Mouse (Mus musculus): ENCODE data around the gene Llgl1. TPM values are rescaled to one million over a fixed set of nuclear protein-coding genes. Genes with fewer than 3 reads are reported as not detected.

The Llgl1 gene
- 11.2 and 11.8 TPM in 2 replicates for total RNA-seq (2014; fragmentation: Nextera tagmentation)
- total RNA-seq (2017) = 3.2 TPM in 2 replicates

DNA sequence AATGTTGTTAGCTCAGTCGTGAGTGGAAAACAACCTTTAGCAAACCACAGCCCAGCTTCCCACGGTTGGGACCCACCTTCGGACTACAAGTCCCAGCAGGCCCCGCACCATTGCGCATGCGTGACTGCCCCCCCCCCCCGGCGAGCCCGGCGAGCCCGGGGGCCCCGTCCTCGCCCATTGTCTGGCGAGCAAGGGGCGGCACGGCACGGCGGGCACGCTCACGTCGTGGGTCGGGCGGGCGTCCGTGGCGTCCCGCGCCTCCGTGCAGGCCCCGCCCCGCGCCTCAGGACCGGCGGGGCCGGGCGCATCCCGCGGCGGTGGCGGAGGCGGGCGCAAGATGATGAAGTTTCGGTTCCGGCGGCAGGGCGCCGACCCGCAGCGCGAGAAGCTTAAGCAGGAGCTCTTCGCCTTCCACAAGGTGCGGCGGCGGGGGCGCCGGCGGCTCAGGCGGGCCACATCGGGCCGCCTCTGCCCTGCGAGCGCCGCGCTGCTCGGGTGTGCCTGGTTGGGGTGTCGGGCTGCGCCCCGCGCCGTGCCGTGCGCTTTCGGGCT lies at the start of gene Llgl1:
Llgl1 (plus strand) TSS at position 200 of the 552 bp plus-strand sequence.
- peak; percentile 71 for ATAC-seq (replicated peaks; ENCODE audit: poor library complexity, severe bottlenecking)

DNA sequence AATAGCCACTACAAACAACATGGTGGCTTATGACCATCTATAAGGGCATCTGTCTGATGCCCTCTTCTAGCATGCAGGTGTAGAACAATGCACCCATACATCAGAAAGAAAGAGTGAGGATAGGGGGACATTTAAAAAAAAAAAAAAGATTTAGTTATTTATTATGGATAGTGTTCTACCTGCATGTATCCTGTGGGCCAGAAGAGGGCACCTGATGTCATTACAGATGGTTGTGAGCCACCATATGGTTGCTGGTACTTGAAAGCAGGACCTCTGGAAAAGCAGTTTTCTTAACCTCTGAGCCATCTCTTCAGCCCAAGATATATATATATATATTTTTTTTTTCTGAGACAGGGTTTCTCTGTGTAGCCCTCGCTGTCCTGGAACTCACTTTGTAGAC lies 3.4 kb upstream of the Llgl1 start:
- no peak for ATAC-seq (replicated peaks; ENCODE audit: poor library complexity, severe bottlenecking)

DNA sequence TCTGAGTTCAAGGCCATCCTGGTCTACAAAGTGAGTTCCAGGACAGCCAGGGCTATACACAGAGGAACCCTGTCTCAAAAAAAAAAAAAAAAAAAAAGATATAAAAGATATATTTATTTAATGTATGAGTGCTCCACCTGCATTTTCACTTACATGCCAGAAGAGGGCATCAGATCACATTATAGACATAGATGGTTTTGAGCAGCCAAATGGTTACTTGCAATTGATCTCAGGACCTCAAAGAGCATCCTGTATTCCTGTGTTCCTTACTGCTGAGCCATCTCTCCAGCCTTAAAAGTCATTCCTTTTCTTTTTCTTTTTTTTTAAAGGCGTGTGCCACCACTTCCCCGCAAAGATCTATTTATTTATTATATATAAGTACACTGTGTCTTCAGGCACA lies 2.0 kb upstream of the Llgl1 start:
- ATAC-seq (replicated peaks; ENCODE audit: poor library complexity, severe bottlenecking) = no peak

DNA sequence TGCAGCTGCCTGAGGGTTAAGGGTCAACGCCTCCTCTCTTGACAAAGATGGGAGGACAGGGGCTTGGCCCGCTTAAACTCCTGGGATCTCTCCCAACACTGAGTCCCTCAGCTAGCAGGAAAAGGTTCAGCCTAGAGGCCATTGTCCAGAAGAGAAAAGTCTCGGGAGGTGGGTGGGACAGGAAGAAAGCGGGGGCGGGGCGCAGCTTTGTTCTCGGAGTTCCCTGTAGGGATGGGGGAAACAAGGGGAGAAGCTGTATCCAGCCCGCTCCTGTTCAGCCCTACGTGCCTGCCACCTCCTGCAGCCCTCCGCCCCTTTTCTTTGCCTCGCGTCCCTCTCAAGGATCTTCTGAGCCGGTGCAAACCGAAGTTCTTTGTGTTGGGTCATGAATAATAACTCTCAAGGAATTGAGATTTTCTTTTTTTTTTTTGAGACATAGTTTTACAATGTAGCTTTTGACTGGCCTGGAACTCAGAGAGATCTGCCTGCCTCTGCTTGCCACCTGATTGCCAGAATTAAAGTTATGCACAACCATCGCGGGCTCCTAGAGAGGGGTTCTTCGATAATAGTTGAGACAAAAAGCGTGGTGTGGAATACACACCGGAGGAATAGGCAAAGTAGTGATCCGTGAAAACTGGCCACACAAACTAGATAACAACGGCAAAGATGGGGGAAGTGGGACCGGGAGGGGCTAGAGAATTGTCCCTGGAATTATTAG lies 558 bp upstream of the Llgl1 start:
- peak; percentile 20 for ATAC-seq (replicated peaks; ENCODE audit: poor library complexity, severe bottlenecking)

DNA sequence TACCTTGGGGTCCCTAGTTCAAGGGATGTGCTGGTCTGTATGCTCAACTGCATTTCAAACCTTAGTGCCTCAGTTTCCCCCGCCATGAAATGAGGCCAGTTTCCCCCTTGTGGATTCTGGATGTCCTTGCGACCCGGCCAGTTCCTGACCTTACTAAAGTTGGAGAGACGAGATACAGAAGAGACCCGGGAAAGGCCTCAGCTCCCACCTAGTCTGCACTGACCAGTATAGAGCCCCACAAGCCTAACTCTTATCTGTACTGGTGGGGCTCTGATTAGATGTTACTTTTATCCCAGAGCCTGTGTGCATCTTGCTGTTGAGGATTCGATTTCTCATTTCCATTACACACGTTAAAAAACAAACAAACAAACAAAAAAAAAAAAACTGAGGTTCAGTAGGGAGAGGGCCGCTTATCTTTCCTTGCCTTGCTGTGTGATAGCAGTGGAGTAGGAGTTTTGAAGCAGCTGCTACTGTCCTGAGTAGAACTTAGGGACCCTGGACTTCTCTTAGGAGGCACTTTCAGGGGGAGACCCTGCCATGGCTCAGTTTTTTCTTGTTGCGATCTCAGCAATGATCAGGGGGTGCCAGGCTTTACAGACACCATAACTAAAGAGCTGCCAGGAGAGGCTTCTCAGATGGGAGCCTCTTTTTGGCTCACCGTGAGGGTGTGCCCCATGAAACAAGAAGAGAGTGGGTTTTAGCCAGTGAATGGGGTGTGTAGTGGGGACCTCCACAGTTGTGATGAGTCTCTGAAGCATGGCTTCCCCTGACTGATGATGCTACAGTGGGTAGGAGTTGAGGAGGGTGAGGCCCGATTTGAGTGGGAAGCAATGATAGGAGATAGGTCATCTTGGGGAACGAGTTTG lies 1.0 kb downstream of the Llgl1 start:
- ATAC-seq (replicated peaks; ENCODE audit: poor library complexity, severe bottlenecking) = no peak

DNA sequence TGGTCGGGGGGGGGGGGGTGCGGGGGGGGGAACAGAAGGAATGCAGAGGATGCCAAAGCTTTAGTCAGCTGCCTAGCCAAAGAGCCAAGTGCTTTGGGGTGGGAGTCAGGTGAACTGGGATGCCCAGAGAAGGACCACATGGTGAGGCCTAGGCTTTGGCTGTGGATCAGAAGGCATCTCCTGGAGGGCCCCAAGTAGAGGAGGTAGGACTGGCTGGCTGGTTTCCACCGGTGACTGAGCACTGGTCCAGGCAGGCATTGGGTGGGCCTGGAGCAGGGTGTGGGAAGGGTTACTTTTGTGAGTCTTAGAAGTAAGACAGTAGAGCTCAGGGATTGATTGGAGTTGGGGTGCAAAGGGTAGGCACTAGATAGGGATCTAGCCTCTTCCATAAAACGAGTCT lies 2.1 kb downstream of the Llgl1 start:
- ATAC-seq (replicated peaks; ENCODE audit: poor library complexity, severe bottlenecking) = no peak

DNA sequence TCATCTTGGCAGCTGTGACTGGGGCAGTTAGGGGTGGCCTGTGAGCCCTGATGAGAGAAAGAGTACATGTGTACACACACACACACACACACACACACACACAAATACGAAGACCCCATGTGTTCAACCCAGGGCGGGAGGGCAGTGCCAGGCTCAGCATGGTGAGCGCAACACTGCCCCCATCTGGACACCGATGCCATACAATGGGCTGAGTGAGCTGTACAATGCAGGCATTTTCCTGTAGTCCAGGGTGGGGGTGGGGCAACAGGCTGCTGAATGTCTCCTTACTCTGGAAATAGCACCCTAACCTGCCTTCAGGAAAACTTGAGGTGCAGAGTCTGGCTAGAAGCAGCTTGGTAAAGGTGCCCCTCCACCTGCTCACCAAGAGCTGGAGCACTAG lies 3.6 kb downstream of the Llgl1 start:
- peak; percentile 50 for ATAC-seq (replicated peaks; ENCODE audit: poor library complexity, severe bottlenecking)

DNA sequence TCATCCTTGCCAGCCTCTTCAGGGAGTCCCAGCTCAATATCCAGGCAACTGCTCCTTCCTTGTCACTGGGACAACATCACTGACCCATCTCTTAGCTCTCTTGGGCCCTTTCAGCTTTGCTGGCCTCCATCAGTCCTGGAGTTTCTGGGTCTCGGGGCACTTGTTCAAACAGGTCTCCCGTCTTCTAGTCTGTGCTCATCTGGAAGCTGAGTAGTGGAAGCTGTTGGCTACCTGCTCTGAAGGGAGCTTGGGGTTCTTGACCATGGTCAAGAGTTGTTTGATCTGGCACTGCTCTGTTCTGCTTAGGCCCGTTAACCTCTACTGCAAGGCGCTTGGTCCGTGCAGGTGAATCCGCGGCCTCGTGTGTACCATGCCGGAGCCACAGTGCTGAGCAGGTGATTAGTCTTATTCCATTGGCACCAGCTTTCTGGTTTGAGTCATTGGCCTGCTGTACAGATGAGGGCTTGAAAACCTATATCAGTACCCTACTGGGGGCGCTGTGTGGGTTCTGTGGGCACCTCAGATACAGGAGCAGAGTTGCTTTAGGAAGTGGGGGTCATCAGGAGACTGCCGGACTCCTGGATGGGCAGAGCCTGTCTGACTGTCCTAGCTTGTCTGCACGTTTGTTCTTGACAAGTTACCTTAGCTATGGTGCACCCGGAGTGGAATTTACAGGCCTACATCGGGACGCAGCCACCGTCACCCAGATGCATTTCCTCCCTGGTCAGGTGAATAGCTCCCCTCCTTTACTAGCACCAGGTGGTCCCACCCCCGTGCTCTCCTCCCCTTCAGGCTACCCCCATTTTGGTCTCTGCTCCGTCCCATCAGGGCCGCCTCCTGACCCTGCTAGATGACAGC lies 4.7 kb downstream of the Llgl1 start:
- no peak for ATAC-seq (replicated peaks; ENCODE audit: poor library complexity, severe bottlenecking)

DNA sequence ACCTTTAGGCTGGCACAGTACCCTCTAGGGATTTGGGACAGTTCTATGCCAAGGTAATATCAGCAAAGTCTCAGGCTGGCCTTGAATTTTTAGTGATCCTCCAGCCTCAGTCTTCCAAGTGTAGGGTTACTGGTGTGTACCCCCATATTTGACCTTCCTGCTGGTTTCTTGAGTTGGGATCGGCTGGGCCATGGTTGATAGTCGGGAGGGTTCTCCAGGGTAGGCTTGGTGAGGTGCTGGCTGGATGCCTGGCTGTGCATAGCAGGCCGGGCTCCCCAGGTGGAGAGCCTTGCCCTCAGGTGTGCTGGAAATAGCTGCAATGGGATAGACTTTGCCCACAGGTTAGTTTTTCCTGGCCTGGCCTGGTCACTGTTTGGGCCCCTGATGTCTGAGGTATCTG lies 5.7 kb downstream of the Llgl1 start:
- no peak for ATAC-seq (replicated peaks; ENCODE audit: poor library complexity, severe bottlenecking)

DNA sequence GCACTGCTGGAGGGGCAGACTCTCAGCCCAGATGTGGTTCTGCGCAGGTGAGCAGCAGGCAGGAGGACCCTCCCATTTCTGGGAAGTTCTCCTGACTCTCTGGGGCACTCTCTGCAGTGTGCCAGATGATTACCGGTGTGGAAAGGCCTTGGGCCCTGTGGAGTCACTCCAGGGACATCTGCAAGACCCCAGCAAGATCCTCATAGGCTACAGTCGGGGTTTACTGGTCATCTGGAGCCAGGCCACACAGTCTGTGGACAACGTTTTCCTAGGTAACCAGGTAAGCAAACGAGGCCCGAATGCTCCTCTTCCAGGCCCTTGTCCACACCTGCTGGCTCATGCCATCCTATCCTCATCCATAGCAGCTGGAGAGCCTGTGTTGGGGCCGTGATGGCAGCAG lies 6.6 kb downstream of the Llgl1 start:
- ATAC-seq (replicated peaks; ENCODE audit: poor library complexity, severe bottlenecking) = no peak

DNA sequence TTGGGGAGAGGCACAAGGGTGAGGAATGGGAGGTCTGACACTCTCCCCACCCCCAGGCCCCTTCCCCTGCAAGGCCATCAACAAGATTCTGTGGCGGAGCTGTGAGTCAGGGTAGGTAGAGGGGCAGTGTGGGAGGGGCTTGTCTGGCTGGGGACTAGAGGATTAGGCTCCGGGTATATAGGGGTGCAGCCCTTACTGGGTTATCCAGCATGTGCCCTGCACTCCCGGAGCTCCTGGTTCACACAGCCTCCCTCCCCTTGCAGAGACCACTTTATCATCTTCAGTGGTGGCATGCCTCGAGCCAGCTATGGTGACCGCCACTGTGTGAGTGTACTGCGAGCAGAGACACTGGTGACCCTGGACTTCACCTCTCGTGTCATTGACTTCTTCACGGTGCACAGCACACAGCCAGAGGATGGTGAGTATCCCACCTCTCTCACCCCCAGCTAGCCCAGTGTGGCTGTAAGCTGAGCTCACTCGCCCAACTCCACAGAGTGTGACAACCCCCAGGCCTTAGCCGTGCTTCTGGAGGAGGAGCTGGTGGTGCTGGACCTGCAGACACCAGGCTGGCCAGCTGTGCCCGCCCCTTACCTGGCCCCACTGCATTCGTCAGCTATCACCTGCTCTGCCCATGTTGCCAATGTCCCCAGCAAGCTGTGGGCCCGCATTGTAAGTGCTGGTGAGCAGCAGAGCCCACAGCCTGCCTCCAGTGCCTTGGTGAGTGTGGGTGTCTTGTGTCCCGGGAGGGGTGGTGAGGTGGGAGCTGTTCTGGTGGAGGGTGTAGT lies 7.4 kb downstream of the Llgl1 start:
- ATAC-seq (replicated peaks; ENCODE audit: poor library complexity, severe bottlenecking) = no peak

DNA sequence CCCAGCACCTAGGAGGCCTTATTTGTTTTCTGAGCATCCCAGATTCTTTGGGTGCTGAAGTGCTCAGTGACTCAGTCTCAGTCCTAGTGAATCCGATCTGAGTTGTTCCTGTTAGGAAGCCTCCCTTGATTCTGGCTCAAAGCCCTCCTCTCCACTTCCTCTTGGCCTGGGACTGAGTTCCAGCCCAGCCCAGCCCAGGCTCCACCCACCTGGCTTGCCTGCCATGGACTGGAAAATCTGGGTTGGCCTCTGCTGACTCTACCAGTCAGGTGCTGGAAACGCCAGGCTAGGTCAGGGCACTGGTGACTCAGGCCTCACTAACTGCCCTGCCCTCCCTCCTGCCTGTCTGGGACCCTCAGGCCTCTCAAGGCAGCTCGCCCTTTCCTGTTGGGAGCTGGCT lies 8.1 kb downstream of the Llgl1 start:
- 0 out of 2 replicates have a peak, but pooled peaks have one; percentile 35 for ATAC-seq (replicated peaks; ENCODE audit: poor library complexity, severe bottlenecking)

DNA sequence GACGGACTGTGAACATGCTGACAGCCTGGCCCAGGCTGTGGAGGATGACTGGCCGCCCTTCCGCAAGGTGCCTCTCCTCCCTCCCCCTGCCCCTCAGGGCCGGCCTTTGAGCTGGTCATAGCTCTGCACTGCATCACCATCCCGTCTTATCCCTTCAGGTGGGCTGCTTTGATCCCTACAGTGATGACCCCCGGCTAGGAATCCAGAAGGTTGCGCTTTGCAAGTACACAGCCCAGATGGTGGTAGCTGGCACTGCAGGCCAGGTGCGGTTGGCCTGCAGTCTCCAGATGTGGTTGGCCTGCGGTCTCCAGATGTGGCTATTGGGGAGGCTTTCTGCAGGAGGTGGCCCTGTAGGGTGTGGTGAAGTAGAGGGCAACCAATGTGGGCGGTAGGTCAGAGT lies 9.1 kb downstream of the Llgl1 start:
- no peak for ATAC-seq (replicated peaks; ENCODE audit: poor library complexity, severe bottlenecking)

DNA sequence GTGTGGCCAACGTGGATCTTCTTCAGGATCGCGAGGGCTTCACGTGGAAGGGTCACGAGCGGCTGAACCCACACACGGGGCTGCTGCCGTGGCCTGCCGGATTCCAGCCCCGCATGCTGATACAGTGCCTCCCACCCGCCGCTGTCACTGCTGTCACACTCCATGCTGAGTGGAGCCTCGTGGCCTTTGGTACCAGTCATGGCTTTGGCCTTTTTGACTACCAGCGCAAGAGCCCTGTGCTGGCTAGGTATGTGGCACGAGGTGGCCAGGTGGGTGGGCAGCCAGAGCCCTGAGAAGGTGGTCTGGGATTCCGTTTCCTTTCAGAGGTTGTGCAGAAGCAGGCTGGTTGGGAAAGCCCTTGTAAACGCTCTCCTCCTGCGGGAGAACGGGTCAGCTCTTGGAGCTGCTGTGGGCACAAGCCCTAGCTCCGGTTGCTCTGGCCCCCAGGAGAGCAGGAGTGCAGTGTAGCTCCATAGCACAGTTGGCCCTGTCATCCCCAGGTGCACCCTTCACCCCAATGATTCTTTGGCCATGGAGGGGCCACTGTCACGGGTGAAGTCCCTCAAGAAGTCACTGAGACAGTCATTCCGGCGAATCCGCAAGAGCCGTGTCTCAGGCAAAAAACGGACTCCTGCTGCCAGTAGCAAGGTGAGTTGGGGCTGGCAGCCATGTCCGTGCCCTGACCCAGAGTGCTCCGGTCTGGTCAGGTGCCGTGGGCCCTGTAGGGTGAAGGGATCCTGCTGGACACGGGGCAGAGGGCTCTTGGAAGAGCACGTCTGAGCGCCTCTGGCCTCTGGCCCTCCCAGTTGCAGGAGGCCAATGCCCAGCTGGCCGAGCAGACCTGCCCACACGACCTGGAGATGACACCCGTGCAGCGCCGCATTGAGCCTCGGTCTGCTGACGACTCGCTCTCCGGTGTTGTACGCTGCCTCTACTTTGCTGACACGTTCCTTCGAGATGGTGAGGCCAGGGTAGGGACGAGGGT lies 10.2 kb downstream of the Llgl1 start:
- ATAC-seq (replicated peaks; ENCODE audit: poor library complexity, severe bottlenecking) = no peak

DNA sequence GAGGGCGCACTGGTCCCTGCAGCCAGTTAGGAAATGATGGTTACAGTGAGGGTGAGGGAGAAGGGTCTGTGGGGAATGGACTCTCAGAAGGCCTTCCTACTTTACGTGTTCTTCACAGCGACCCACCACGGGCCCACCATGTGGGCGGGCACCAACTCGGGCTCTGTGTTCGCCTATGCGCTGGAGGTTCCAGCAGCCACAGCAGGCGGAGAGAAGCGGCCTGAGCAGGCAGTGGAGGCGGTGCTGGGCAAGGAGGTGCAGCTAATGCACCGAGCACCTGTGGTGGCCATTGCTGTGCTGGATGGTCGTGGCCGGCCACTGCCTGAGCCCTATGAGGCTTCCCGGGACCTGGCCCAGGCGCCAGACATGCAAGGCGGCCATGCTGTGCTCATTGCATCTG lies 11.7 kb downstream of the Llgl1 start:
- ATAC-seq (replicated peaks; ENCODE audit: poor library complexity, severe bottlenecking) = no peak

DNA sequence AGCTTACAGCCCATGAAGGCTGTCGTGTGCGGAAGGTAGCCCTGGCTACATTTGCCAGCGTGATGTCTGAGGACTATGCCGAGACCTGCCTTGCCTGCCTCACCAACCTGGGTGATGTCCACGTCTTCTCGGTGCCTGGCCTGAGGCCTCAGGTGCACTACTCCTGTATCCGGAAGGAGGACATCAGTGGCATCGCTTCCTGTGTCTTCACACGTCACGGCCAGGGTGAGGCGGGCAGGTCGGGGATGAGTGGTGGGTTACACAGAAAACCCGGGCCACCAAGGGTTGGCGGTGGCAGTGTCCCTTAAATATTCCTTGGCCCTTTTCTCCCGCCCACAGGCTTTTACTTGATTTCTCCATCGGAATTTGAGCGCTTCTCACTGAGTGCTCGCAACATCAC lies 12.5 kb downstream of the Llgl1 start:
- no peak for ATAC-seq (replicated peaks; ENCODE audit: poor library complexity, severe bottlenecking)

DNA sequence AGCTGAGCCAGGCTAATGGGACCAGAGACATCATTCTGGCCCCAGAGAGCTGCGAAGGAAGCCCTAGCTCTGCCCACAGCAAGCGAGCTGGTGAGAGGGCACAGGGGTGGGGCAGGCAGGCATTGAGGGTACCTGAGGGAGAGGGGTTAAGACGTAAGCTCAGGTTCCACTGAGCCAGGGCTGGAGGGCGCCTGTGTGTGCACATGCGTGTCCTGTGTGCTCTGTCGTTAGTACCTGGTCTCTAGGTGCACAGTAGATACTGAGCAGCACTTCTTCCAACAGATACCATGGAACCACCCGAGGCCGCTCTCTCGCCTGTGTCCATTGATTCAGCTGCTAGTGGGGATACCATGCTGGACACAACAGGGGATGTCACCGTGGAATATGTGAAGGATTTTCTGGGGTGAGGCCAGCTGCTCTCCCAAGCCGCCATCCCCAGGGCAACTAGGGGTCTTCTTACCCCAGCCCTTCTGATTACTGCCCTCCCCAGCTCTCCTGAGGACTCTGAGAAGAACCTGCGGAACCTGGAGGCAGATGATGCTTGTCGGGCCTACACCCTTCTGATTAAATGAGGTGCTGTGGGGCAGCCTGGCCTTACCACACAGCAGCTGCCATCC lies 13.2 kb downstream of the Llgl1 start:
- no peak for ATAC-seq (replicated peaks; ENCODE audit: poor library complexity, severe bottlenecking)

DNA sequence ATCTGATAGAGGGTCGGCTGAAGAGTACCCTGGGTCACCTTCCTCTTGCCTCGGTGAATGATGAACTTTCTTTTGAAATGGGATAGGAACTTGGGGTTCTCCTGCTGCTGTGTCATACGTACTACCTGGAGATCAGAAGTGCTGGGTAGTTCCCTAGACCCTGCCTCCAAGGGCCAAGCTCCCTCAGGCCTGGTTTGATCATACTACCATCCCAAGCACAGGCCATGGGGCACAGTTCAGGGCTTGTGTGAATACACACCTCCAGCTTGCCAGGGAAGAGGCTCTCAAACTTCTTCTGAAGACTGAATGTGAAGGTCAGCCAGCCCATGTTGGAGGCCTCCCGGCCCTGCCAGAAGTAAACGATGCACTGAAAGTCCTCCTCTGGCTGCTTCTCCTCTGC lies 16.3 kb downstream of the Llgl1 start:
- no peak for ATAC-seq (replicated peaks; ENCODE audit: poor library complexity, severe bottlenecking)

Data from granulocyte monocyte progenitor cell, adult 5-6 weeks (primary cell).